Mouse (Mus musculus): Measurements from ENCODE around the gene Hsd3b4. TPM values are rescaled to one million over a fixed set of nuclear protein-coding genes. Genes with fewer than 3 reads are reported as not detected.
"Not testable (repeated sequence)": the region's sequence is repeated elsewhere in the genome, so short reads cannot be mapped to it uniquely, and the experiment has no call there.

Hsd3b4 gene
- polyA plus RNA-seq, 1 experiment from 2014 or later, result not detected

GRCm38 (mm10) chr3:98497401-98497800 is 12.9 kb downstream of the Hsd3b4 start:
- H3K4me1 ChIP-seq (ENCODE audit: control insufficient read depth, insufficient read depth, low read length); H3K27ac ChIP-seq (ENCODE audit: low read depth, low read length); ATAC-seq (replicated peaks; ENCODE audit: insufficient number of reproducible peaks, low FRiP score, low TSS enrichment); H3K4me2 ChIP-seq; H3K36me3 ChIP-seq (ENCODE audit: control insufficient read depth, insufficient read depth, low read length); H3K9me3 ChIP-seq (replicated peaks; ENCODE audit: control insufficient read depth, low read length); H3K4me3 ChIP-seq (ENCODE audit: low read depth, low read length); H3K9ac ChIP-seq (ENCODE audit: low read depth, low read length); H3K27me3 ChIP-seq (ENCODE audit: control insufficient read depth, insufficient read depth, low read length): not testable (repeated sequence)

GRCm38 (mm10) chr3:98496762-98497161 is 13.6 kb downstream of the Hsd3b4 start:
- H3K4me1 ChIP-seq (ENCODE audit: control insufficient read depth, insufficient read depth, low read length); H3K4me3 ChIP-seq (ENCODE audit: low read depth, low read length); H3K9me3 ChIP-seq (replicated peaks; ENCODE audit: control insufficient read depth, low read length); ATAC-seq (replicated peaks; ENCODE audit: insufficient number of reproducible peaks, low FRiP score, low TSS enrichment); H3K9ac ChIP-seq (ENCODE audit: low read depth, low read length); H3K27me3 ChIP-seq (ENCODE audit: control insufficient read depth, insufficient read depth, low read length); H3K27ac ChIP-seq (ENCODE audit: low read depth, low read length); H3K4me2 ChIP-seq; H3K36me3 ChIP-seq (ENCODE audit: control insufficient read depth, insufficient read depth, low read length): not testable (repeated sequence)
- no CpG with 5 or more reads among the region's 2 CpGs for WGBS (ENCODE audit: insufficient replicate concordance)

GRCm38 (mm10) chr3:98495055-98495454 is 15.3 kb downstream of the Hsd3b4 start:
- not testable (repeated sequence) for H3K27me3 ChIP-seq (ENCODE audit: control insufficient read depth, insufficient read depth, low read length); H3K9ac ChIP-seq (ENCODE audit: low read depth, low read length); H3K4me1 ChIP-seq (ENCODE audit: control insufficient read depth, insufficient read depth, low read length); H3K36me3 ChIP-seq (ENCODE audit: control insufficient read depth, insufficient read depth, low read length); H3K27ac ChIP-seq (ENCODE audit: low read depth, low read length); H3K9me3 ChIP-seq (replicated peaks; ENCODE audit: control insufficient read depth, low read length); ATAC-seq (replicated peaks; ENCODE audit: insufficient number of reproducible peaks, low FRiP score, low TSS enrichment); H3K4me3 ChIP-seq (ENCODE audit: low read depth, low read length); H3K4me2 ChIP-seq

GRCm38 (mm10) chr3:98494184-98494583 is 16.1 kb downstream of the Hsd3b4 start:
- not testable (repeated sequence) for H3K27ac ChIP-seq (ENCODE audit: low read depth, low read length); H3K4me2 ChIP-seq; H3K9me3 ChIP-seq (replicated peaks; ENCODE audit: control insufficient read depth, low read length); ATAC-seq (replicated peaks; ENCODE audit: insufficient number of reproducible peaks, low FRiP score, low TSS enrichment); H3K4me1 ChIP-seq (ENCODE audit: control insufficient read depth, insufficient read depth, low read length); H3K36me3 ChIP-seq (ENCODE audit: control insufficient read depth, insufficient read depth, low read length); H3K27me3 ChIP-seq (ENCODE audit: control insufficient read depth, insufficient read depth, low read length); H3K4me3 ChIP-seq (ENCODE audit: low read depth, low read length); H3K9ac ChIP-seq (ENCODE audit: low read depth, low read length)

GRCm38 (mm10) chr3:98471499-98471898 is 38.8 kb downstream of the Hsd3b4 start:
- H3K9me3 ChIP-seq (replicated peaks; ENCODE audit: control insufficient read depth, low read length); H3K36me3 ChIP-seq (ENCODE audit: control insufficient read depth, insufficient read depth, low read length); H3K27me3 ChIP-seq (ENCODE audit: control insufficient read depth, insufficient read depth, low read length): not testable (repeated sequence)

GRCm38 (mm10) chr3:98471057-98471456 is 39.3 kb downstream of the Hsd3b4 start:
- H3K27me3 ChIP-seq (ENCODE audit: control insufficient read depth, insufficient read depth, low read length); H3K27ac ChIP-seq (ENCODE audit: low read depth, low read length); H3K4me3 ChIP-seq (ENCODE audit: low read depth, low read length); H3K9ac ChIP-seq (ENCODE audit: low read depth, low read length); H3K4me1 ChIP-seq (ENCODE audit: control insufficient read depth, insufficient read depth, low read length); H3K36me3 ChIP-seq (ENCODE audit: control insufficient read depth, insufficient read depth, low read length); H3K9me3 ChIP-seq (replicated peaks; ENCODE audit: control insufficient read depth, low read length); ATAC-seq (replicated peaks; ENCODE audit: insufficient number of reproducible peaks, low FRiP score, low TSS enrichment); H3K4me2 ChIP-seq: not testable (repeated sequence)
- WGBS (ENCODE audit: insufficient replicate concordance), result no CpG with 5 or more reads among the region's 1 CpGs

More at GRCm38 (mm10) chr3:98471499-98471898, 38.8 kb downstream of the Hsd3b4 start:
- not testable (repeated sequence) for H3K9ac ChIP-seq (ENCODE audit: low read depth, low read length); ATAC-seq (replicated peaks; ENCODE audit: insufficient number of reproducible peaks, low FRiP score, low TSS enrichment); H3K4me1 ChIP-seq (ENCODE audit: control insufficient read depth, insufficient read depth, low read length); H3K27ac ChIP-seq (ENCODE audit: low read depth, low read length); H3K4me2 ChIP-seq; H3K4me3 ChIP-seq (ENCODE audit: low read depth, low read length)

- H3K27ac ChIP-seq (ENCODE audit: low read depth, low read length); H3K27me3 ChIP-seq (ENCODE audit: control insufficient read depth, insufficient read depth, low read length); H3K4me3 ChIP-seq (ENCODE audit: low read depth, low read length); ATAC-seq (replicated peaks; ENCODE audit: insufficient number of reproducible peaks, low FRiP score, low TSS enrichment); H3K9ac ChIP-seq (ENCODE audit: low read depth, low read length); H3K4me1 ChIP-seq (ENCODE audit: control insufficient read depth, insufficient read depth, low read length); H3K9me3 ChIP-seq (replicated peaks; ENCODE audit: control insufficient read depth, low read length); H3K4me2 ChIP-seq; H3K36me3 ChIP-seq (ENCODE audit: control insufficient read depth, insufficient read depth, low read length): not testable (repeated sequence)
- no CpG with 5 or more reads among the region's 2 CpGs for WGBS (ENCODE audit: insufficient replicate concordance)
Measured at GRCm38 (mm10) chr3:98469323-98469722, 41.0 kb downstream of the Hsd3b4 start.

GRCm38 (mm10) chr3:98457026-98457425 is 53.3 kb downstream of the Hsd3b4 start, which contains the start of gene Gm4450:
Gene Gm4450 (minus strand): TSS chr3:98457126.
- ATAC-seq (replicated peaks; ENCODE audit: insufficient number of reproducible peaks, low FRiP score, low TSS enrichment); H3K9ac ChIP-seq (ENCODE audit: low read depth, low read length); H3K27me3 ChIP-seq (ENCODE audit: control insufficient read depth, insufficient read depth, low read length); H3K4me3 ChIP-seq (ENCODE audit: low read depth, low read length); H3K4me1 ChIP-seq (ENCODE audit: control insufficient read depth, insufficient read depth, low read length); H3K4me2 ChIP-seq; H3K36me3 ChIP-seq (ENCODE audit: control insufficient read depth, insufficient read depth, low read length); H3K9me3 ChIP-seq (replicated peaks; ENCODE audit: control insufficient read depth, low read length); H3K27ac ChIP-seq (ENCODE audit: low read depth, low read length): not testable (repeated sequence)
- no CpG with 5 or more reads among the region's 1 CpGs for WGBS (ENCODE audit: insufficient replicate concordance)

GRCm38 (mm10) chr3:98453786-98454185 is 56.5 kb downstream of the Hsd3b4 start:
- H3K27me3 ChIP-seq (ENCODE audit: control insufficient read depth, insufficient read depth, low read length); H3K4me1 ChIP-seq (ENCODE audit: control insufficient read depth, insufficient read depth, low read length); H3K36me3 ChIP-seq (ENCODE audit: control insufficient read depth, insufficient read depth, low read length); H3K27ac ChIP-seq (ENCODE audit: low read depth, low read length); H3K9me3 ChIP-seq (replicated peaks; ENCODE audit: control insufficient read depth, low read length); ATAC-seq (replicated peaks; ENCODE audit: insufficient number of reproducible peaks, low FRiP score, low TSS enrichment); H3K4me2 ChIP-seq; H3K4me3 ChIP-seq (ENCODE audit: low read depth, low read length); H3K9ac ChIP-seq (ENCODE audit: low read depth, low read length): not testable (repeated sequence)
- 77% methylated on average over 5 of the region's 5 CpGs for WGBS (ENCODE audit: insufficient replicate concordance)

All from heart, embryonic 11.5 days (tissue).